Mouse (Mus musculus): ENCODE measurements around the gene Tada3. TPM values are rescaled to one million over a fixed set of nuclear protein-coding genes. Genes with fewer than 3 reads are reported as not detected.

Gene Tada3
- polyA plus RNA-seq, 1 experiment from 2014 or later, result 53.4 TPM

- no peaks in the 10 kb centered on the region for H3K9me3 ChIP-seq
- H3K4me3 ChIP-seq, result no peak overlapping the region
- no peak for ATAC-seq (ENCODE audit: insufficient number of reproducible peaks, insufficient read depth, low FRiP score, low TSS enrichment)
- H3K27ac ChIP-seq, result no peak overlapping the region
- no peak overlapping the region for H3K9ac ChIP-seq
- no peak overlapping the region for H3K4me2 ChIP-seq (replicated peaks)
- 89% methylated on average over 11 of the region's 11 CpGs for WGBS
- H3K27me3 ChIP-seq, result no peaks in the 10 kb centered on the region
- H3K36me3 ChIP-seq, result peaks cover 88% of the 10 kb centered on the region
- peaks cover 4% of the 10 kb centered on the region; the same call in 1 of the 2 replicates for H3K4me1 ChIP-seq
Measured at GRCm38 (mm10) chr6:113385160-113385714, 7.6 kb upstream of the Tada3 start.

DNA sequence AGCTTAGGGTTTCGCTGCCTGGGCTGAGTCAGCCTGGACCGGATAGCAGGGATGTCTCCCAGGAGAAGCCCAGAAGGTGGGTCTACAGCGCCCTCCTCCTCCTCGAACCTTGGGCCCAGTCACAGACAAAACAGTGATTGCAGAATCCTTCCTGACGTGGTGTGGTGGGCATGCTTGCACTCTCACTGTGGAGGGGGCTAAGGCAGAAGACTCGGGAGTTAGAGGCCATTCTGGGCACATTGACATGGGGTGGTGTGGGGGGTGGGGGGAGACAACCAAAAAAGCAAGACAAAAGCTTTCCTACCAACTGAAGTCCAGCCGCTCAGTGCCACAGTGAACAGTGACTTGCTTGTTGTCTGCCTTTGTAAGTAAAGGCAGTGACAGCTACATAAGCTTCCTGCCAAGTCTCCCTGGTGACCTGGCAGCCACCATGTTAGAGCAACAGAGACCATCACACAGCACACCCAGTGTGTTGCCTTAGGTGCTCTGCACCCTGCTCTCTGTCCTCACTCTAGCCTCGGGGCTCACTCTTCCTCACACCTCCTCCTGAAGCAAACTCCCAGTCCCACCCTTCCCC lies 6.8 kb upstream of the Tada3 start:
- no peak overlapping the region for H3K27ac ChIP-seq
- H3K36me3 ChIP-seq, result peaks cover 82% of the 10 kb centered on the region
- 90% methylated on average over 8 of the region's 8 CpGs for WGBS
- H3K4me1 ChIP-seq, result peaks cover 1% of the 10 kb centered on the region
- H3K4me2 ChIP-seq (replicated peaks), result no peak overlapping the region
- no peak for ATAC-seq (ENCODE audit: insufficient number of reproducible peaks, insufficient read depth, low FRiP score, low TSS enrichment)
- no peak overlapping the region for H3K9ac ChIP-seq
- H3K9me3 ChIP-seq, result no peaks in the 10 kb centered on the region
- no peaks in the 10 kb centered on the region for H3K27me3 ChIP-seq
- H3K4me3 ChIP-seq, result no peak overlapping the region

- H3K9me3 ChIP-seq, result no peaks in the 10 kb centered on the region
- no peak for ATAC-seq (ENCODE audit: insufficient number of reproducible peaks, insufficient read depth, low FRiP score, low TSS enrichment)
- WGBS, result 93% methylated on average over 11 of the region's 11 CpGs
Measured at GRCm38 (mm10) chr6:113380480-113380879, 2.8 kb upstream of the Tada3 start.

DNA sequence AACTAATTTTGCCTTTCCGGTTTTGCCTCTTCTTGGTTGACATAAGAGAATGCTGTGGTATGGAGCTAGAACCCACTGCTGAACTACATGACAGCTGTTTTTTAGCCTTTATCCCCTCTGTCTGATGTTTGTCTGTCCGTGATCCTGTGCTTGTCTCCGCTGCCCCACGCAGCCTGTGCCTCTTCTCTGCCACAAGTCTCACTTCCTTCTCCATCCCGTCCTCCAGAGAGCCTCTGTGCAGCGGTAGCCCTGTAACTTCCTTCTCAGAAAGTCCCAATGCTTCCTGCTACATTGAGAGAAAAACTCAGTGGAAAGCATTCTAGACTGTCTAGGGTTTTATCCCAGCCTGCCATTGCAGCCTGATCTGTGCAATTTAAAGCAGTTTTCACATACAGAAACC lies 1.6 kb upstream of the Tada3 start:
- no peaks in the 10 kb centered on the region for H3K9me3 ChIP-seq
- H3K27ac ChIP-seq, result no peak overlapping the region
- H3K4me3 ChIP-seq, result peak overlapping the region; percentile 95; the same call in 1 of the 2 replicates
- H3K9ac ChIP-seq, result no peak overlapping the region
- no peak for ATAC-seq (ENCODE audit: insufficient number of reproducible peaks, insufficient read depth, low FRiP score, low TSS enrichment)
- WGBS, result 89% methylated on average over 6 of the region's 6 CpGs
- peak overlapping the region; percentile 85 for H3K4me2 ChIP-seq (replicated peaks)
- peaks cover 10% of the 10 kb centered on the region for H3K4me1 ChIP-seq
- peaks cover 54% of the 10 kb centered on the region for H3K36me3 ChIP-seq
- H3K27me3 ChIP-seq, result no peaks in the 10 kb centered on the region

More at GRCm38 (mm10) chr6:113380480-113380879, 2.8 kb upstream of the Tada3 start:
- H3K4me1 ChIP-seq, result peaks cover 10% of the 10 kb centered on the region
- H3K4me3 ChIP-seq, result no peak overlapping the region
- H3K4me2 ChIP-seq (replicated peaks), result no peak overlapping the region
- H3K27me3 ChIP-seq, result no peaks in the 10 kb centered on the region
- H3K27ac ChIP-seq, result no peak overlapping the region
- no peak overlapping the region for H3K9ac ChIP-seq
- peaks cover 55% of the 10 kb centered on the region for H3K36me3 ChIP-seq

- Histone ChIP-seq H3K4me3 (peak overlapping the region; percentile 95), H3K27me3 (no peaks in the 10 kb centered on the region), H3K4me2 (replicated peaks) (peak overlapping the region; percentile 85), H3K9me3 (no peaks in the 10 kb centered on the region), H3K4me1 (peaks cover 10% of the 10 kb centered on the region), H3K36me3 (peaks cover 52% of the 10 kb centered on the region), H3K9ac (peak overlapping the region; percentile 94), H3K27ac (peak overlapping the region; percentile 92)
- no peak for ATAC-seq (ENCODE audit: insufficient number of reproducible peaks, insufficient read depth, low FRiP score, low TSS enrichment)
- 10% methylated on average over 7 of the region's 7 CpGs for WGBS
Measured at GRCm38 (mm10) chr6:113377172-113377495, 549 bp downstream of the Tada3 start.

DNA sequence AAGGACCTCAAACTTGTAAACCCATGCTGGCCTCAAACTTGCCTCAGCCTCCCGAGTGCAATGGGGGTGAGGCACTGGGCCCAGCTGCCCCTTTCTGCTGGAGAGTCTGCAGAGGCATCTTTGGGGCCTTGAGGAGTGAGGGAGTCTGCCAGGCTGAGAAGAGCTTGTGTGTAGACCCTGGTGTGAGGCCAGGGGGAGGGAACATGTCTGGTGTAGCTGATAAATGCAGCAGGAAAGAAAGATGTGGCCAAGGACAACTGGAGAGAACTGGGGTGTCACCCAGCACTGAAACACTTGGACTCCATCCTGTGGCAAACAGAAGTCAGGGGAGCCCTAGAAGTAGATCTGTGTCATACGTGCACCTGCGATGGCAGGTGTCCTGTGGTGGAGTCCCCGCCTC lies 4.2 kb downstream of the Tada3 start:
- peaks cover 67% of the 10 kb centered on the region for H3K36me3 ChIP-seq
- ATAC-seq (ENCODE audit: insufficient number of reproducible peaks, insufficient read depth, low FRiP score, low TSS enrichment), result no peak
- H3K4me3 ChIP-seq, result no peak overlapping the region
- no peaks in the 10 kb centered on the region for H3K9me3 ChIP-seq
- no peak overlapping the region for H3K4me2 ChIP-seq (replicated peaks)
- WGBS, result 92% methylated on average over 4 of the region's 4 CpGs
- no peak overlapping the region for H3K9ac ChIP-seq
- H3K27me3 ChIP-seq, result no peaks in the 10 kb centered on the region
- peaks cover 4% of the 10 kb centered on the region; the same call in 1 of the 2 replicates for H3K4me1 ChIP-seq
- H3K27ac ChIP-seq, result no peak overlapping the region

DNA sequence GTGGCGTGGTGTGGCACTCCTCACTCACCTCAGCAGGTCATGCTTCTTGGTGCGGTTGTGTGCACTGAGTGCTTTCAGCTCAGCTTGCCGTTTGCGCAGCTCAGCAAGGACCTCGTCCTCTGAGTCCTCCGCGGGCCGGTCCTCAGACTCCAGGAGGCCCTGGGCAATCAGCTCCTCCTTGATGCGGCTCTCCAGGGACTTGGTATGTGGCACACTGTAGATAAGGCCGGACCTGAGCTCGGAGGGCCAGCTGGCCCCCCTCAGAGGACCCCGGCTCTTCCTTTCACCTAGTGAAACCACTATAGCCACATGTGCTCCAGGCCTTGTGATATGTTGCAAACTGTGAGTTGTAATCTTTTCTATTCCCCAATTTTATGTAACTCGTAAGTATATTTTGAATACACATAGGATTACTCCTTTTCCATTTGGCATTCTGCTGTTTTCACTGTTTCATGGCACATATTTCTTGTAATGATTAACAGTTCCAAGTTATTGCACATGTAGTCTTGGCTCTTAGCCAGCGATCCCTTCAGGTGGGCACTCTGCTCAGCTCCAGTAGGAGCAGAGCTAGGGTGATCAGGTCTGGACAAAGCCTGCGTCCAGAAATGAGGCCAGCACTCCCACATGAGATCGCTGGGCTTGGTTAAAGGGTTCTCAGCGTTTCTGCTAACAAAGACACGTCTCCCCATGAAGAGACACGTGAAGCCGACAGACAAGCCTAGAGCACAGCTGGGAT lies 7.3 kb downstream of the Tada3 start:
- H3K27me3 ChIP-seq, result no peaks in the 10 kb centered on the region
- no peak overlapping the region for H3K9ac ChIP-seq
- H3K4me3 ChIP-seq, result no peak overlapping the region
- H3K9me3 ChIP-seq, result no peaks in the 10 kb centered on the region
- H3K27ac ChIP-seq, result no peak overlapping the region
- peaks cover 74% of the 10 kb centered on the region for H3K36me3 ChIP-seq
- no peaks in the 10 kb centered on the region for H3K4me1 ChIP-seq
- 93% methylated on average over 20 of the region's 20 CpGs for WGBS
- H3K4me2 ChIP-seq (replicated peaks), result no peak overlapping the region
- ATAC-seq (ENCODE audit: insufficient number of reproducible peaks, insufficient read depth, low FRiP score, low TSS enrichment), result no peak

DNA sequence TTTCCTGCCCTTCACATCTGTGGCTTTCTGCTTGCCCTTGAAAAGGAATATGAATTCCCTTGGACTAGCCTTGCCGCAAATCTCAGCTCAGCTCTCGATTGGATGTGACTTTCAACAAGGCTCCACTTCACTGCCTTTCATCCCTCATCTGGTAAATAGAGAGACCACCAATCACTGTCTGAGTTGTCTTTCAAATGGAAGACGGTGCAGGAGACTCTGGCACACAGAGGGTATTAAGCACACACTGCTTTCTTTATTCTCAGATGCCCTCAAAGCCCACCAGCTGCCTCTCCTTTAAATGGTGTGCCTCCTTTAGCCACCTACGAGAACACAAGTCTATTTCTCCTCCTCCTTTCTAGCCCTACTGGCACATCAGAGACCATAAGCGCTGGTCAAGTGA lies 9.1 kb downstream of the Tada3 start:
- H3K9me3 ChIP-seq, result no peaks in the 10 kb centered on the region
- ATAC-seq (ENCODE audit: insufficient number of reproducible peaks, insufficient read depth, low FRiP score, low TSS enrichment), result no peak
- peaks cover 58% of the 10 kb centered on the region for H3K36me3 ChIP-seq
- no peaks in the 10 kb centered on the region for H3K27me3 ChIP-seq
- no peak overlapping the region for H3K27ac ChIP-seq
- H3K4me3 ChIP-seq, result no peak overlapping the region
- WGBS, result 81% methylated on average over 5 of the region's 5 CpGs
- H3K4me2 ChIP-seq (replicated peaks), result no peak overlapping the region
- H3K9ac ChIP-seq, result no peak overlapping the region
- no peaks in the 10 kb centered on the region for H3K4me1 ChIP-seq

GRCm38 (mm10) chr6:113368124-113368523 lies 9.6 kb downstream of the Tada3 start:
- 74% methylated on average over 7 of the region's 7 CpGs for WGBS
- no peak for ATAC-seq (ENCODE audit: insufficient number of reproducible peaks, insufficient read depth, low FRiP score, low TSS enrichment)
- Histone ChIP-seq H3K4me3 (no peak overlapping the region), H3K27me3 (no peaks in the 10 kb centered on the region), H3K36me3 (peaks cover 55% of the 10 kb centered on the region), H3K9me3 (no peaks in the 10 kb centered on the region), H3K4me2 (replicated peaks) (no peak overlapping the region), H3K4me1 (no peaks in the 10 kb centered on the region), H3K27ac (no peak overlapping the region), H3K9ac (no peak overlapping the region)

- 93% methylated on average over 1 of the region's 1 CpGs for WGBS
Measured at GRCm38 (mm10) chr6:113367574-113367973, 10.1 kb downstream of the Tada3 start.

DNA sequence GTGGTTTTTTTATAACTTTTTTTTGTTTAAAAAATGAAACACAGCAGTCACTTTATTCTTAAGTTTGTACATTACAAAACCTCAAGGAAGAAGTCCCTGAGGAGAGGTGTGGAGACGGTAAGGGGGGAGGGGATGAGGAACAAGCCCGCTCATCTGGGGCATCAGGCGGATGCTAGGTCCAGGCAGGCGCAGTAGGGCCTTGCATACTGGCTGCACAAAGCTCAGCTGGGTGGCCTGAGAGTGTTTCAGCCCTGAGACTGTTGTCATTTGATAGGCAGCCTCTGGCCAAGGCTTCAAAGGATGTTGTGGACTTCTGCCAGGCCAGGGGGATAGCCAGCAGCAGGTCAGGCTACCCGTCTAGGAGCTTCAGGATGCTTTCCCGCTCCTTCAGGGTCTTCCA lies 11.0 kb downstream of the Tada3 start:
- Histone ChIP-seq H3K4me2 (replicated peaks) (no peak overlapping the region), H3K9me3 (no peaks in the 10 kb centered on the region), H3K4me3 (no peak overlapping the region), H3K36me3 (peaks cover 45% of the 10 kb centered on the region), H3K27ac (no peak overlapping the region), H3K9ac (no peak overlapping the region), H3K27me3 (no peaks in the 10 kb centered on the region), H3K4me1 (no peaks in the 10 kb centered on the region)
- no peak for ATAC-seq (ENCODE audit: insufficient number of reproducible peaks, insufficient read depth, low FRiP score, low TSS enrichment)
- 87% methylated on average over 6 of the region's 6 CpGs for WGBS

More at GRCm38 (mm10) chr6:113367574-113367973, 10.1 kb downstream of the Tada3 start:
- no peak for ATAC-seq (ENCODE audit: insufficient number of reproducible peaks, insufficient read depth, low FRiP score, low TSS enrichment)
- no peaks in the 10 kb centered on the region for H3K4me1 ChIP-seq
- no peaks in the 10 kb centered on the region for H3K9me3 ChIP-seq
- H3K4me2 ChIP-seq (replicated peaks), result no peak overlapping the region
- no peaks in the 10 kb centered on the region for H3K27me3 ChIP-seq
- peaks cover 53% of the 10 kb centered on the region for H3K36me3 ChIP-seq
- H3K27ac ChIP-seq, result no peak overlapping the region
- no peak overlapping the region for H3K4me3 ChIP-seq
- H3K9ac ChIP-seq, result no peak overlapping the region

DNA sequence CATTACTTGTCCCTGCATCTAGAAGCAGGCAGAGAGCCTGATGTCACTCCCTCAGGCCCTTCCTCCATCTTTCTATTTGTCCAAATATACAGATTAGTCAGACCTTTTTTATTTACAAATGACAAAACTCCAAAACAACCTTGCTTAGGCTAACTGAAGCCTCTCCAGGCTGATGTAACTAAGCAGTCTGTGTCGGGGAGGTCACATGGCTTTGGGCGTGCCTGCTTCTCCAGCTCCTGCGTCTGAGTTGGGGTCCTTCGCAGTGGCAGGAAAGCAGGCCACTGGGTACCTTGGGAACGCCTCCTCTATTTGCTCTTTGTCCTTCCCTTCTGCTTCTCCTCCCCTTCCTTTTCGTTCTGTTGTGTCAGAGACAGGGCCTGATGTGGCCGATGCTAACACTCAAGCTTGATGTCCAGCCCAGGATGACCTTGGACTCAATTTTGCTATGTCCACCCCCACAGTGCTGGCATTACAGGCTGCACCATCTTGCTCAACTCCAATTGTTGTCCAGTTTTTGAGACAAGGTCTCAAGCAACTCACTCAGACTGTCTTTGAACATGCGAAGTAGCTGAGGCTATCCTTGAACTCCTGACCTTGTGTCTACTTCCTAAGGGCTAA lies 13.1 kb downstream of the Tada3 start:
- no peaks in the 10 kb centered on the region for H3K4me1 ChIP-seq
- no peak overlapping the region for H3K4me3 ChIP-seq
- H3K9ac ChIP-seq, result no peak overlapping the region
- no peak for ATAC-seq (ENCODE audit: insufficient number of reproducible peaks, insufficient read depth, low FRiP score, low TSS enrichment)
- H3K27me3 ChIP-seq, result no peaks in the 10 kb centered on the region
- no peak overlapping the region for H3K27ac ChIP-seq
- no peaks in the 10 kb centered on the region for H3K9me3 ChIP-seq
- peaks cover 25% of the 10 kb centered on the region for H3K36me3 ChIP-seq
- no peak overlapping the region for H3K4me2 ChIP-seq (replicated peaks)
- WGBS, result 75% methylated on average over 8 of the region's 8 CpGs
